Mouse (Mus musculus): ENCODE data around the gene Slc35g3. TPM values are rescaled to one million over a fixed set of nuclear protein-coding genes. Genes with fewer than 3 reads are reported as not detected.
A peak's percentile ranks its signal among the peaks of the same experiment; 100 is the strongest.
"Not testable (repeated sequence)": the region's sequence is repeated elsewhere in the genome, so short reads cannot be mapped to it uniquely, and the experiment has no call there.

The Slc35g3 gene
- total and polyA plus RNA-seq, 3 experiments: 0.18 to 0.27 TPM; not detected in 1

DNA sequence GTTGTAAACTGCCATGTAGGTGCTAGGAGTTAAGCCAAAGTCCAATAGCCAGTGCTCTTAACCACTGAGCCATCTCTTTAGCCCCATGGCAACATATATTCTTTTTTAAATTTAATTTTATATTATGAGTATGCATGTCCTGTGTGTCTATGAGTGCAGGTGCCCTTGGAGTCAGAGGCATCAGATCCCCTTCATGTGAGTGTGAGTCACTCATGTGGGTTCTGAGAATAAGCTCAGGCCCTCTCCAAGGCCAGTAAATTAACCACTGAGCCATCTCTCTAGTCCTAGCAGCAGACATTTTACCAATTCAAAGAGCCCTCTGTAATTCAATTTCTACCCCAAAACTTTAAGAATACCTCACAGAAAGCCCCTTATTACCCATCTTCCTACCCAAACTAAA, 9.1 kb downstream of the Slc35g3 start:
- H3K27me3 ChIP-seq (ENCODE audit: insufficient read depth, low read length): no peaks in the 10 kb centered on the region
- no peak overlapping the region; the same call in 1 of the 2 replicates for H3K4me3 ChIP-seq (ENCODE audit: low read depth, low read length)
- peaks cover 38% of the 10 kb centered on the region for H3K36me3 ChIP-seq (replicated peaks)
- ATAC-seq (ENCODE audit: extremely low read depth, insufficient number of reproducible peaks, low FRiP score, poor library complexity, severe bottlenecking) (no peak), DNase-seq (ENCODE audit: low spot score) (no peak)
- TF ChIP-seq GATA2 (IDR thresholded peaks at IDR 0.05; ENCODE audit: borderline replicate concordance, low read depth, low read length): no peak
- no peak for TF ChIP-seq POLR2AphosphoS5 (IDR thresholded peaks at IDR 0.05; ENCODE audit: insufficient replicate concordance, low read depth, low read length)
- TF ChIP-seq CTCF (IDR thresholded peaks at IDR 0.05; ENCODE audit: low read depth, low read length): no peak
- TF ChIP-seq TAL1 (conservative IDR thresholded peaks at IDR 0.05; ENCODE audit: low read depth, low read length): no peak
- TF ChIP-seq GATA1 (IDR thresholded peaks at IDR 0.05; ENCODE audit: borderline replicate concordance, low read length): no peak
- peaks cover 54% of the 10 kb centered on the region for H3K4me1 ChIP-seq (ENCODE audit: insufficient read depth, low read depth, low read length)
- H3K9me3 ChIP-seq (replicated peaks): no peaks in the 10 kb centered on the region

DNA sequence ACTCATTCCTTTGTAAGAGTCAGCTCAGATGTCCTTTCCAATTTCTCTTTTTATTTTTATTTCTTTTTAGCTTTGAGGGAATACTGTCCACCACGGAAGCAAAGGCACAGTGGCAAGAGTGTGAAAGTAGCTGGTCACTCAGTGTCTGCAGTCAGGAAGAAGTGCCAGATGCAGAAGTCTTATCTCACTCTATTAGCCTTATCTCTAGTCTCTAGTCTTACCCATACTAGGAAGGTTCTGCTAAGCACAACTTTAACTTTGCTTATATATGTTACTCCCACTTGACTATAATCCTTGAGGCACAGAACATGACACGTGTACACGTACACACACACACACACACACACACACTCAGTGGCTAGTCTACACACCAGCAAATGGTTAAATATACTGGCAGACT, 10.1 kb downstream of the Slc35g3 start:
- DNase-seq (ENCODE audit: low spot score) (no peak), ATAC-seq (ENCODE audit: extremely low read depth, insufficient number of reproducible peaks, low FRiP score, poor library complexity, severe bottlenecking) (peak; percentile 80)
- no peak overlapping the region; the same call in 1 of the 2 replicates for H3K4me3 ChIP-seq (ENCODE audit: low read depth, low read length)
- no peaks in the 10 kb centered on the region for H3K9me3 ChIP-seq (replicated peaks)
- H3K36me3 ChIP-seq (replicated peaks): peaks cover 46% of the 10 kb centered on the region
- peaks cover 52% of the 10 kb centered on the region for H3K4me1 ChIP-seq (ENCODE audit: insufficient read depth, low read depth, low read length)
- TF ChIP-seq GATA2 (IDR thresholded peaks at IDR 0.05; ENCODE audit: borderline replicate concordance, low read depth, low read length): no peak
- TF ChIP-seq POLR2AphosphoS5 (IDR thresholded peaks at IDR 0.05; ENCODE audit: insufficient replicate concordance, low read depth, low read length): no peak
- no peak for TF ChIP-seq GATA1 (IDR thresholded peaks at IDR 0.05; ENCODE audit: borderline replicate concordance, low read length)
- TF ChIP-seq TAL1 (conservative IDR thresholded peaks at IDR 0.05; ENCODE audit: low read depth, low read length): peak; percentile 55
- no peak for TF ChIP-seq CTCF (IDR thresholded peaks at IDR 0.05; ENCODE audit: low read depth, low read length)
- no peaks in the 10 kb centered on the region for H3K27me3 ChIP-seq (ENCODE audit: insufficient read depth, low read length)

DNA sequence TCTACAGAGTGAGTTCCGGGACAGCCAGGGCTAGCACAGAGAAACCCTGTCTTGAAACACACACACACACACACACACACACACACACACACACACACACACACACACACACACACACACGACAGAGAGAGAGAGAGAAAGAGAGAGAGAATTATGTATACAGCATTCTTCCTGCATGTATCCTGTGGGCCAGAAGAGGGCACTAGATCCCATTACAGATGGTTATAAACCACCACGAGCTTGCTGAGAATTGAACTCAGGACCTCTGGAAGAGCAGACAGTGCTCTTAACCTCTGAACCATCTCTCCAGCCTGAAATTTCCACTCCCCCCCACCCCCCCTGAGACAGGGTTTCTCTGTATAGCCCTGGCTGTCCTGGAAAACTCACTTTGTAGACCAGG, 30.4 kb downstream of the Slc35g3 start:
- not testable (repeated sequence) for ATAC-seq (ENCODE audit: extremely low read depth, insufficient number of reproducible peaks, low FRiP score, poor library complexity, severe bottlenecking); H3K27me3 ChIP-seq (ENCODE audit: insufficient read depth, low read length); H3K4me1 ChIP-seq (ENCODE audit: insufficient read depth, low read depth, low read length); H3K4me3 ChIP-seq (ENCODE audit: low read depth, low read length); H3K9me3 ChIP-seq (replicated peaks); DNase-seq (ENCODE audit: low spot score)
- H3K36me3 ChIP-seq (replicated peaks): peaks cover 31% of the 10 kb centered on the region

DNA sequence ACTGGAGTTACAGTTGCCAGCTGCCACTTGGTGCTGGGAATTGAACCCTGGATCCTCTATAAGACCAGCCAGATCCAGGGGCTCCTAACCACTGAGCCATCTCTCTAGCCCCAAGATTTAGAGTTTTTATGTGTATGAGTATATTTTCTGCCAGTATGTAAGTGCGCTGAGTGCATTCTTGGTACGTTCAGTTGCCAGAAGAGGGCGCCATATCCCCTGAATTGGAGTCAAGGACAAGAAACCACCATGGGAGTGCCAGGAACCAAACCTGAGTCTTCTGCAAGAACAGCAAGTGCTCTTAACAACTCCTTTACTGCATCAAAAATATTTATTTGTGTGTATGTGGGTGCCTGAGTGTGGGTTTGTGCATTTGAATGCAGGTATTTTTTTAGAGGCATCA, 32.7 kb downstream of the Slc35g3 start:
- Histone ChIP-seq H3K36me3 (replicated peaks) (peaks cover 8% of the 10 kb centered on the region), H3K27me3 (ENCODE audit: insufficient read depth, low read length) (0 out of 2 replicates have a peak, but pooled peaks cover 2% of the 10 kb centered on the region), H3K9me3 (replicated peaks) (peaks cover 8% of the 10 kb centered on the region), H3K4me1 (ENCODE audit: insufficient read depth, low read depth, low read length) (no peaks in the 10 kb centered on the region), H3K4me3 (ENCODE audit: low read depth, low read length) (no peak overlapping the region)
- no peak for DNase-seq (ENCODE audit: low spot score)
- TF ChIP-seq TAL1 (conservative IDR thresholded peaks at IDR 0.05; ENCODE audit: low read depth, low read length) (no peak), GATA2 (IDR thresholded peaks at IDR 0.05; ENCODE audit: borderline replicate concordance, low read depth, low read length) (no peak), POLR2AphosphoS5 (IDR thresholded peaks at IDR 0.05; ENCODE audit: insufficient replicate concordance, low read depth, low read length) (no peak), CTCF (IDR thresholded peaks at IDR 0.05; ENCODE audit: low read depth, low read length) (peak; percentile 26; the same call in 1 of the 2 replicates), GATA1 (IDR thresholded peaks at IDR 0.05; ENCODE audit: borderline replicate concordance, low read length) (no peak)
- no peak for ATAC-seq (ENCODE audit: extremely low read depth, insufficient number of reproducible peaks, low FRiP score, poor library complexity, severe bottlenecking)

DNA sequence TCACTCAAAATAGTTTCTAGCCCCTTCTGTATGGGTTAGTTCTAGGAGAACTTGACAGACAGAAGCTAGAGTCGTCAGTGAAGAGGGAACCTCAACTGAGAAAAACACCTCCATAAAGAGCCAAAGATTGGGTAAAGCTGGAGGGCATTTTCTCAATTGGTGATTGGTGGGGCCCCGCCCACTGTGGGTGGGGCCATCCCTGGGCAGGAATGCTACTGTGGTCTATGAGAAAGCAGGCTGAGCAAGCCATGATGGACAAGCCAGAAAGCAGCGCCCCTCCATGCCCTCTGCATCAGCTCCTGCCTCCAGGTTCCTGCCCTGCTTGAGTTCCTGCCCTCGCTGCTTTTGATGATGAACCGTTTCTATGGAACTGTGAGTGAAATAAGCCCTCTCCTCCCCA, 35.8 kb downstream of the Slc35g3 start:
- H3K4me3 ChIP-seq (ENCODE audit: low read depth, low read length): no peak overlapping the region

DNA sequence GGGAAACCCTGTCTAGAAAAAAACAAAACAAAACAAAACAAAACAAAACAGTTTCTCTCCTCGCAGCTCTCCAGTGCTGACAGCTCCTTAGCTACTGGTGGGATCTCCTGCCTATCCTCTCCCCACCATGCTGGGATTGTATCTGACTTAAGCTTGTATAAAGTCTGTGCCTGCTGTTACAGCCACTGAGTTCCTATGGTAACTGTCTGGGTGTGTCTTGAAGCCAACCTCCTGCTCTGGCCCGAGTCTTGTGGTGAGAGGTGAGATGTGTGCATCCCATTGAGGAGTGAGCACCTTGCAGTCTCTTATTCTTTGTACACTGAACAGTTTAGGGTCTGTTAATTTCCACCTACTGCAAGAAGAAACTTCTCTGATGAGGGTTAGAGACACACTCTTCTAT, 38.7 kb downstream of the Slc35g3 start:
- Histone ChIP-seq H3K4me3 (ENCODE audit: low read depth, low read length) (no peak overlapping the region), H3K36me3 (replicated peaks) (no peaks in the 10 kb centered on the region), H3K9me3 (replicated peaks) (peaks cover 8% of the 10 kb centered on the region), H3K27me3 (ENCODE audit: insufficient read depth, low read length) (0 out of 2 replicates have a peak, but pooled peaks cover 6% of the 10 kb centered on the region), H3K4me1 (ENCODE audit: insufficient read depth, low read depth, low read length) (peaks cover 25% of the 10 kb centered on the region)
- ATAC-seq (ENCODE audit: extremely low read depth, insufficient number of reproducible peaks, low FRiP score, poor library complexity, severe bottlenecking): no peak
- TF ChIP-seq GATA1 (IDR thresholded peaks at IDR 0.05; ENCODE audit: borderline replicate concordance, low read length): no peak
- no peak for TF ChIP-seq POLR2AphosphoS5 (IDR thresholded peaks at IDR 0.05; ENCODE audit: insufficient replicate concordance, low read depth, low read length)
- no peak for TF ChIP-seq GATA2 (IDR thresholded peaks at IDR 0.05; ENCODE audit: borderline replicate concordance, low read depth, low read length)
- TF ChIP-seq TAL1 (conservative IDR thresholded peaks at IDR 0.05; ENCODE audit: low read depth, low read length): no peak
- TF ChIP-seq CTCF (IDR thresholded peaks at IDR 0.05; ENCODE audit: low read depth, low read length): no peak
- DNase-seq (ENCODE audit: low spot score): no peak

More for the DNA sequence above, 35.8 kb downstream of the Slc35g3 start:
- no peaks in the 10 kb centered on the region for H3K36me3 ChIP-seq (replicated peaks)
- TF ChIP-seq CTCF (IDR thresholded peaks at IDR 0.05; ENCODE audit: low read depth, low read length): no peak
- TF ChIP-seq GATA2 (IDR thresholded peaks at IDR 0.05; ENCODE audit: borderline replicate concordance, low read depth, low read length): no peak
- no peak for TF ChIP-seq TAL1 (conservative IDR thresholded peaks at IDR 0.05; ENCODE audit: low read depth, low read length)
- TF ChIP-seq GATA1 (IDR thresholded peaks at IDR 0.05; ENCODE audit: borderline replicate concordance, low read length): no peak
- H3K9me3 ChIP-seq (replicated peaks): peaks cover 8% of the 10 kb centered on the region
- H3K4me1 ChIP-seq (ENCODE audit: insufficient read depth, low read depth, low read length): peaks cover 7% of the 10 kb centered on the region
- no peak for DNase-seq (ENCODE audit: low spot score)
- H3K27me3 ChIP-seq (ENCODE audit: insufficient read depth, low read length): 0 out of 2 replicates have a peak, but pooled peaks cover 2% of the 10 kb centered on the region
- no peak for ATAC-seq (ENCODE audit: extremely low read depth, insufficient number of reproducible peaks, low FRiP score, poor library complexity, severe bottlenecking)

DNA sequence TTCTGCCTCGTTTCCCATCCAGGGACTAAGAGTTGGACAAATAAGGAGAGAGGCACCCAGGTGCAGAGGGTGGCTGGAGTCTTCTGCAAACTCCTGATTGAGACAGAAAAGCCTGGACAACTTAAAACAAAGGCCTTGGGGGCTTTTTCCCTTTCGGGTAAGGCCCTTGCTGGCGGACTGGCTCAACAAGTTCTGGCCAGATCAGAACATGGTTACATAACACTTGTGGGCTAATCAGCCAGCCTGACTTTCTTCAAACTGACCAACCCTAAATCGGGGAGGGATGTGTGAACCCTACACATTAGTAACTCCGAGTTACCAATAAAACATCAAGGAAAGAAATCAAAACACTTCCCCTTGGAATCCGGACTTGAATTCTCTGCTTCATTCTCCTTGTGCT, 40.9 kb downstream of the Slc35g3 start:
- TF ChIP-seq GATA2 (IDR thresholded peaks at IDR 0.05; ENCODE audit: borderline replicate concordance, low read depth, low read length): no peak
- peak; percentile 27; the same call in 1 of the 2 replicates for TF ChIP-seq TAL1 (conservative IDR thresholded peaks at IDR 0.05; ENCODE audit: low read depth, low read length)
- Histone ChIP-seq H3K27me3 (ENCODE audit: insufficient read depth, low read length) (peaks cover 5% of the 10 kb centered on the region; the same call in 1 of the 2 replicates), H3K4me1 (ENCODE audit: insufficient read depth, low read depth, low read length) (peaks cover 30% of the 10 kb centered on the region), H3K4me3 (ENCODE audit: low read depth, low read length) (no peak overlapping the region), H3K36me3 (replicated peaks) (no peaks in the 10 kb centered on the region), H3K9me3 (replicated peaks) (peaks cover 8% of the 10 kb centered on the region)
- DNase-seq (ENCODE audit: low spot score) (no peak), ATAC-seq (ENCODE audit: extremely low read depth, insufficient number of reproducible peaks, low FRiP score, poor library complexity, severe bottlenecking) (no peak)

Data from G1E (cell line).